Mouse (Mus musculus) hindbrain, embryonic 15.5 days (tissue): Measurements from ENCODE around the gene 5430402E10Rik. TPM values are rescaled to one million over a fixed set of nuclear protein-coding genes. Genes with fewer than 3 reads are reported as not detected.
"Not testable (repeated sequence)": the region's sequence is repeated elsewhere in the genome, so short reads cannot be mapped to it uniquely, and the experiment has no call there.

ENCODE experiments used
- ATAC-seq: fragments of 200-750 bp; cut with Nextera tagmentation; 2 replicates; pipeline ENCODE4 v1.8.0; 2017; ENCODE audit warnings: low read depth, moderate number of reproducible peaks, moderate TSS enrichment; ENCODE audit not compliant: low FRiP score
- H3K27ac ChIP-seq: fragments of 300-500 bp; sonication (generic); replicated peaks from 2 replicates; pipeline ENCODE4 v1.5.1; 2015; ENCODE audit warnings: mild to moderate bottlenecking, inconsistent platforms
- H3K27me3 ChIP-seq: fragments of 300-500 bp; sonication (generic); 2 replicates; pipeline ENCODE4 v1.6.1; 2015; ENCODE audit warnings: control low read depth, inconsistent platforms
- H3K36me3 ChIP-seq: fragments of 300-500 bp; sonication (generic); 2 replicates; pipeline ENCODE4 v1.6.1; 2015; ENCODE audit warnings: control low read depth, inconsistent platforms
- H3K4me1 ChIP-seq: fragments of 300-500 bp; sonication (generic); replicated peaks from 2 replicates; pipeline ENCODE4 v1.6.1; 2015; ENCODE audit warnings: control low read depth, inconsistent platforms
- H3K4me2 ChIP-seq: fragments of 300-500 bp; sonication (generic); 2 replicates; pipeline ENCODE4 v1.6.1; 2015; ENCODE audit warnings: moderate library complexity, mild to moderate bottlenecking, inconsistent platforms
- H3K4me3 ChIP-seq: fragments of 300-500 bp; sonication (generic); 2 replicates; pipeline ENCODE4 v1.5.1; 2015; ENCODE audit warnings: mild to moderate bottlenecking, inconsistent platforms
- H3K9ac ChIP-seq: fragments of 300-500 bp; sonication (generic); 2 replicates; pipeline ENCODE4 v1.6.1; 2015; ENCODE audit warnings: inconsistent platforms
- H3K9me3 ChIP-seq: fragments of 300-500 bp; sonication (generic); 2 replicates; pipeline ENCODE4 v1.6.1; 2016; ENCODE audit warnings: control low read depth, inconsistent platforms
- WGBS: fragments of 180-500 bp; shearing (Covaris S2); methylation state at CpG from one replicate; pipeline ENCODE4 v1.1.7; 2015; 5-methylcytosine and 5-hydroxymethylcytosine counted together
- polyA plus RNA-seq: library from polyadenylated mRNA; unstranded; fragments of >200 nt; fragmentation: Nextera tagmentation; extraction: Ambion mirVana; gene quantifications from 2 replicates; pipeline ENCODE4 v1.2.1, GENCODE M21; 2015

Gene 5430402E10Rik
- not detected in 2 replicates for polyA plus RNA-seq

- not testable (repeated sequence) for H3K27ac ChIP-seq, H3K4me2 ChIP-seq, H3K9ac ChIP-seq, H3K9me3 ChIP-seq, H3K4me3 ChIP-seq, H3K4me1 ChIP-seq, ATAC-seq, H3K36me3 ChIP-seq, H3K27me3 ChIP-seq
- WGBS, result 100% methylated on average over 1 of the region's 1 CpGs
Measured at GRCm38 (mm10) chrX:77924962-77925361, at the start of gene 5430402E10Rik. Gene 5430402E10Rik, minus strand, starts transcription at chrX:77925062.

GRCm38 (mm10) chrX:77880033-77880432 lies 44.8 kb downstream of the 5430402E10Rik start:
- H3K4me2 ChIP-seq, H3K27ac ChIP-seq, H3K4me1 ChIP-seq, H3K27me3 ChIP-seq, H3K36me3 ChIP-seq, H3K9ac ChIP-seq, ATAC-seq, H3K4me3 ChIP-seq, H3K9me3 ChIP-seq: not testable (repeated sequence)
- whole genome bisulfite sequencing, result 52% methylated on average over 2 of the region's 4 CpGs

Other genes starting within 250 kb of the 5430402E10Rik start
- 22.2 and 23.9 TPM in 2 replicates for gene Prkx, start 128.8 kb downstream of the 5430402E10Rik start, polyA plus RNA-seq
- gene Pbsn, start 71.4 kb downstream of the 5430402E10Rik start, polyA plus RNA-seq, result not detected in 2 replicates
- not detected in 2 replicates for gene Gm14744, start 60.3 kb downstream of the 5430402E10Rik start, polyA plus RNA-seq
- gene Obp1a, start 166.3 kb upstream of the 5430402E10Rik start, polyA plus RNA-seq, result not detected in 2 replicates
- not detected in 2 replicates for gene Gm5938, start 200.4 kb upstream of the 5430402E10Rik start, polyA plus RNA-seq